Mouse (Mus musculus) kidney, postnatal 0 days (tissue): ENCODE measurements around the gene Dhrs7c. TPM values are rescaled to one million over a fixed set of nuclear protein-coding genes. Genes with fewer than 3 reads are reported as not detected.

Experiments
- ATAC-seq: fragments of 200-750 bp; cut with Nextera tagmentation; replicated peaks from 2 replicates; pipeline ENCODE4 v1.8.0; 2017; ENCODE audit warnings: low read depth, moderate number of reproducible peaks, moderate TSS enrichment, moderate library complexity; ENCODE audit not compliant: low FRiP score
- DNase-seq: peaks from one replicate; pipeline ENCODE4 v3.0.0-alpha.2; 2016; ENCODE audit warnings: low spot score
- H3K27ac ChIP-seq: fragments of 300-500 bp; sonication (generic); 2 replicates; pipeline ENCODE4 v1.5.1; 2014; ENCODE audit warnings: mild to moderate bottlenecking
- H3K27me3 ChIP-seq: fragments of 300-500 bp; sonication (generic); 2 replicates; pipeline ENCODE4 v1.6.1; 2014; ENCODE audit warnings: low read length, mixed read lengths; ENCODE audit not compliant: insufficient read depth
- H3K36me3 ChIP-seq: fragments of 300-500 bp; sonication (generic); 2 replicates; pipeline ENCODE4 v1.6.1; 2014; ENCODE audit warnings: low read length, mixed read lengths; ENCODE audit not compliant: insufficient read depth
- H3K4me1 ChIP-seq: fragments of 300-500 bp; sonication (generic); replicated peaks from 2 replicates; pipeline ENCODE4 v1.6.1; 2014; ENCODE audit warnings: antibody characterized with exemption, low read length, mixed read lengths; ENCODE audit not compliant: insufficient read depth
- H3K4me2 ChIP-seq: fragments of 300-500 bp; sonication (generic); 2 replicates; pipeline ENCODE4 v1.6.1; 2014; ENCODE audit warnings: mild to moderate bottlenecking, low read length, moderate library complexity, mixed read lengths
- H3K4me3 ChIP-seq: fragments of 300-500 bp; sonication (generic); replicated peaks from 2 replicates; pipeline ENCODE4 v1.5.1; 2014; ENCODE audit warnings: low read depth, low read length
- H3K9ac ChIP-seq: fragments of 300-500 bp; sonication (generic); 2 replicates; pipeline ENCODE4 v1.6.1; 2014; ENCODE audit warnings: low read depth, low read length
- H3K9me3 ChIP-seq: fragments of 300-500 bp; sonication (generic); replicated peaks from 2 replicates; pipeline ENCODE4 v1.6.1; 2016; ENCODE audit warnings: low read length, inconsistent platforms, mixed read lengths
- CTCF ChIP-seq: IDR thresholded peaks from 2 replicates; pipeline ENCODE4 v1.5.1; 2016; ENCODE audit warnings: antibody characterized with exemption, low read depth, mild to moderate bottlenecking, moderate library complexity
- WGBS: fragments of 180-500 bp; shearing (Covaris S2); extraction: QIAGEN DNeasy Blood & Tissue Kit; methylation state at CpG from one replicate; pipeline ENCODE4 v1.1.7; 2014; 5-methylcytosine and 5-hydroxymethylcytosine counted together
- polyA plus RNA-seq: library from polyadenylated mRNA; unstranded; fragments of >200 nt; fragmentation: Nextera tagmentation; extraction: Ambion mirVana; gene quantifications from 2 replicates; pipeline ENCODE4 v1.2.1, GENCODE M21; 2015

Gene Dhrs7c
- polyA plus RNA-seq, 1 experiment from 2014 or later = not detected

GRCm38 (mm10) chr11:67774379-67774778 is 23.6 kb upstream of the Dhrs7c start, which contains the start of gene Gsg1l2:
Gene Gsg1l2 (plus strand): TSS chr11:67774608.
- Histone ChIP-seq H3K27ac (no peak within 1 kb of the TSS), H3K4me3 (no peak within 1 kb of the TSS), H3K9me3 (no peaks in the 10 kb centered on the region), H3K4me2 (no peak within 1 kb of the TSS), H3K9ac (no peak within 1 kb of the TSS), H3K27me3 (no peaks in the 10 kb centered on the region), H3K4me1 (no peaks in the 10 kb centered on the region), H3K36me3 (no peaks in the 10 kb centered on the region)
- WGBS = 85% methylated on average over 12 of the region's 12 CpGs
- TF ChIP-seq CTCF = no peak
- DNase-seq = no peak
- no peak for ATAC-seq

GRCm38 (mm10) chr11:67790182-67790581 is 7.8 kb upstream of the Dhrs7c start:
- no peak for ATAC-seq
- DNase-seq = no peak
- TF ChIP-seq CTCF = no peak
- WGBS = 56% methylated on average over 11 of the region's 11 CpGs
- Histone ChIP-seq H3K36me3 (no peaks in the 10 kb centered on the region), H3K4me2 (no peak overlapping the region), H3K4me3 (no peak overlapping the region), H3K27me3 (no peaks in the 10 kb centered on the region), H3K4me1 (no peaks in the 10 kb centered on the region), H3K27ac (no peak overlapping the region), H3K9me3 (no peaks in the 10 kb centered on the region), H3K9ac (no peak overlapping the region)

GRCm38 (mm10) chr11:67800130-67800723 is 2.2 kb downstream of the Dhrs7c start:
- H3K4me1 ChIP-seq = no peaks in the 10 kb centered on the region
- H3K27me3 ChIP-seq = no peaks in the 10 kb centered on the region
- TF ChIP-seq CTCF = no peak
- H3K4me2 ChIP-seq = no peak overlapping the region
- H3K36me3 ChIP-seq = no peaks in the 10 kb centered on the region
- no peak for ATAC-seq
- DNase-seq = no peak
- no peak overlapping the region for H3K9ac ChIP-seq
- no peaks in the 10 kb centered on the region for H3K9me3 ChIP-seq
- no peak overlapping the region for H3K4me3 ChIP-seq
- H3K27ac ChIP-seq = no peak overlapping the region

GRCm38 (mm10) chr11:67801169-67801568 is 3.2 kb downstream of the Dhrs7c start:
- Histone ChIP-seq H3K4me2 (no peak overlapping the region), H3K4me3 (no peak overlapping the region), H3K9me3 (no peaks in the 10 kb centered on the region), H3K27me3 (no peaks in the 10 kb centered on the region), H3K27ac (no peak overlapping the region), H3K36me3 (no peaks in the 10 kb centered on the region), H3K9ac (no peak overlapping the region), H3K4me1 (no peaks in the 10 kb centered on the region)
- DNase-seq (peak; percentile 39), ATAC-seq (no peak)
- TF ChIP-seq CTCF = no peak
- WGBS = 36% methylated on average over 8 of the region's 8 CpGs

- DNase-seq (no peak), ATAC-seq (no peak)
- no peak overlapping the region for H3K4me2 ChIP-seq
- no peaks in the 10 kb centered on the region for H3K4me1 ChIP-seq
- no peaks in the 10 kb centered on the region for H3K9me3 ChIP-seq
- TF ChIP-seq CTCF = peak; percentile 42; the same call in 1 of the 2 replicates
- no peak overlapping the region for H3K4me3 ChIP-seq
- 90% methylated on average over 1 of the region's 1 CpGs for WGBS
- H3K27ac ChIP-seq = no peak overlapping the region
- no peaks in the 10 kb centered on the region for H3K36me3 ChIP-seq
- H3K27me3 ChIP-seq = no peaks in the 10 kb centered on the region
- no peak overlapping the region for H3K9ac ChIP-seq
Measured at GRCm38 (mm10) chr11:67805538-67805937, 7.6 kb downstream of the Dhrs7c start.

- 77% methylated on average over 11 of the region's 11 CpGs for WGBS
- Histone ChIP-seq H3K9ac (no peak overlapping the region), H3K36me3 (no peaks in the 10 kb centered on the region), H3K9me3 (no peaks in the 10 kb centered on the region), H3K27ac (no peak overlapping the region), H3K4me1 (no peaks in the 10 kb centered on the region), H3K4me3 (no peak overlapping the region), H3K27me3 (no peaks in the 10 kb centered on the region), H3K4me2 (no peak overlapping the region)
- ATAC-seq = no peak
- no peak for DNase-seq
- no peak for TF ChIP-seq CTCF
Measured at GRCm38 (mm10) chr11:67806832-67807597, 9.0 kb downstream of the Dhrs7c start.
